Mouse (Mus musculus) heart, embryonic 15.5 days (tissue): ENCODE data around the gene Nuak2. TPM values are rescaled to one million over a fixed set of nuclear protein-coding genes. Genes with fewer than 3 reads are reported as not detected.
A peak's percentile ranks its signal among the peaks of the same experiment; 100 is the strongest.

Experiments
- ATAC-seq: fragments of 200-750 bp; cut with Nextera tagmentation; replicated peaks from 2 replicates; pipeline ENCODE4 v1.8.0; 2017; ENCODE audit warnings: low read depth, moderate TSS enrichment; ENCODE audit not compliant: insufficient number of reproducible peaks, insufficient read depth, low FRiP score
- H3K27ac ChIP-seq: fragments of 300-500 bp; sonication (generic); 2 replicates; pipeline ENCODE4 v1.5.1; 2015; ENCODE audit warnings: mild to moderate bottlenecking, inconsistent platforms
- H3K27me3 ChIP-seq: fragments of 300-500 bp; sonication (generic); 2 replicates; pipeline ENCODE4 v1.6.1; 2015; ENCODE audit warnings: inconsistent platforms
- H3K36me3 ChIP-seq: fragments of 300-500 bp; sonication (generic); 2 replicates; pipeline ENCODE4 v1.6.1; 2015; ENCODE audit warnings: mild to moderate bottlenecking, inconsistent platforms
- H3K4me1 ChIP-seq: fragments of 300-500 bp; sonication (generic); replicated peaks from 2 replicates; pipeline ENCODE4 v1.6.1; 2015; ENCODE audit warnings: inconsistent platforms
- H3K4me2 ChIP-seq: fragments of 300-500 bp; sonication (generic); 2 replicates; pipeline ENCODE4 v1.6.1; 2015; ENCODE audit warnings: inconsistent platforms, mild to moderate bottlenecking, moderate library complexity
- H3K4me3 ChIP-seq: fragments of 300-500 bp; sonication (generic); 2 replicates; pipeline ENCODE4 v1.5.1; 2015; ENCODE audit warnings: mild to moderate bottlenecking, inconsistent platforms
- H3K9ac ChIP-seq: fragments of 300-500 bp; sonication (generic); 2 replicates; pipeline ENCODE4 v1.6.1; 2015; ENCODE audit warnings: mild to moderate bottlenecking, inconsistent platforms
- H3K9me3 ChIP-seq: fragments of 300-500 bp; sonication (generic); replicated peaks from 2 replicates; pipeline ENCODE4 v1.6.1; 2016; ENCODE audit warnings: inconsistent platforms
- WGBS: fragments of 180-500 bp; shearing (Covaris S2); methylation state at CpG from one replicate; pipeline ENCODE4 v1.1.7; 2015; ENCODE audit warnings: mixed read lengths; 5-methylcytosine and 5-hydroxymethylcytosine counted together
- polyA plus RNA-seq: library from polyadenylated mRNA; unstranded; fragments of >200 nt; fragmentation: Nextera tagmentation; extraction: Ambion mirVana; gene quantifications from 2 replicates; pipeline ENCODE4 v1.2.1, GENCODE M21; 2015

Nuak2 gene
- polyA plus RNA-seq, 1 experiment from 2014 or later, result 3.0 TPM

DNA sequence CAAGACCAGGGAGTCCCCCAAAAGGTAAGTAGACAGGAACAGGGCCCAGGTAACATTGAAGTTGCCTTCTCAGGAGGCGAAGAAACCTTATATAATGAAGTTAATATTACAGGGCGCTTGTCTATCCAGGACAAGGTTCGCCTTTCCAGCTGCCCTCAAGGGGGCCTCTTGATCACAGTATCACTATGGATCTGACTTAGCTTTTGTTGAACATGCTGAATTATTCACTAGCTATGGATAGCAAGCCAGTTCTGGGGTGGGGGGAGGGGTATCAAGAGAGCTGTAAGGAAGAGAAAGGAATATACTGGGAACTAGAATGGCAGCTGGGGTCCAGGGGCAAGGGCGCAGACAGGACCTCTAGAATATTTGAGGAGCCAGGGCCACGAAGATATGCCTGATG, 56.4 kb downstream of the Nuak2 start:
- ATAC-seq, result no peak
- H3K9ac ChIP-seq, result no peak overlapping the region
- whole genome bisulfite sequencing, result 83% methylated on average over 5 of the region's 5 CpGs
- H3K4me1 ChIP-seq, result peaks cover 78% of the 10 kb centered on the region
- no peaks in the 10 kb centered on the region for H3K27me3 ChIP-seq
- no peak overlapping the region for H3K4me2 ChIP-seq
- H3K9me3 ChIP-seq, result no peaks in the 10 kb centered on the region
- no peak overlapping the region for H3K4me3 ChIP-seq
- H3K27ac ChIP-seq, result no peak overlapping the region
- no peaks in the 10 kb centered on the region for H3K36me3 ChIP-seq

DNA sequence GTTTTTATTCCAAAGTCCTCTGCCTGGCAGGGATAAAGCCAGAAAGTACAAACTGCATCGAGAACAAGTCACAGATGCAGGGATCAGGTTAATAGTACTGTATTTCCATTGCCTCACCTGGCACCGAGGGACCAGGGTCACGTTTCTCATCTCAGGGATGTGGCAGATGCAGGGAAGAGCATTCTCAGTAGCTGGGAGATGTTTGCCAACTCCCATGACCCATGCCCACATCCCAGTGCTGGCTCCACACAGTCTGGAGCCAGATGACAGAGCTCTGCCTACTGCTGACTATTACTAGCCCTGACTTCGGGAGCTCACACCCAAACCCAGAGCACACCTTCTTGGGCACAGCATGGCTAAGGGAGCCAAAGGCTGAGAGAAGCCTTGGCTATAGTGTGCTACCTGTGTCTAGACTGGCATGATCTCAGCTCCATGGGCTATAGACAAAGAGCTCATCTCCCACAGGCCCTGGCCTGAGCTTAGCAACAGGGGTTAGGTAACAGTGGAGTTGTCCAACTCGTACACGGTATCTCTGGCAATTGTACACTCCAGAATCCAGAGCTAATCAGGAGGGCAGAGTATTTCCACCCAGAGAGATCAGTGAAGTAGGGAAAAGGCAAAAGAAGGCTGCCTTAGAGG, 57.1 kb downstream of the Nuak2 start:
- Histone ChIP-seq H3K27me3 (no peaks in the 10 kb centered on the region), H3K9me3 (no peaks in the 10 kb centered on the region), H3K4me2 (no peak overlapping the region), H3K4me3 (no peak overlapping the region), H3K27ac (peak overlapping the region; percentile 71), H3K4me1 (peaks cover 76% of the 10 kb centered on the region), H3K9ac (no peak overlapping the region), H3K36me3 (no peaks in the 10 kb centered on the region)
- ATAC-seq, result no peak
- WGBS, result 68% methylated on average over 6 of the region's 6 CpGs

GRCm38 (mm10) chr1:132374140-132374872, 58.4 kb downstream of the Nuak2 start:
- H3K27me3 ChIP-seq, result no peaks in the 10 kb centered on the region
- no peaks in the 10 kb centered on the region for H3K9me3 ChIP-seq
- peak; percentile 36; the same call in 1 of the 2 replicates for ATAC-seq
- peak overlapping the region; percentile 2; the same call in 1 of the 2 replicates for H3K4me2 ChIP-seq
- no peak overlapping the region for H3K4me3 ChIP-seq
- H3K36me3 ChIP-seq, result no peaks in the 10 kb centered on the region; the same call in 1 of the 2 replicates
- 25% methylated on average over 5 of the region's 5 CpGs for WGBS
- peak overlapping the region; percentile 71 for H3K27ac ChIP-seq
- H3K9ac ChIP-seq, result no peak overlapping the region
- peaks cover 73% of the 10 kb centered on the region for H3K4me1 ChIP-seq

- H3K4me1 ChIP-seq, result peaks cover 73% of the 10 kb centered on the region
- no peak for ATAC-seq
- H3K4me2 ChIP-seq, result no peak overlapping the region
- no peak overlapping the region for H3K9ac ChIP-seq
- 61% methylated on average over 3 of the region's 3 CpGs for WGBS
- H3K4me3 ChIP-seq, result no peak overlapping the region
- H3K27ac ChIP-seq, result peak overlapping the region; percentile 71
- H3K27me3 ChIP-seq, result no peaks in the 10 kb centered on the region
- no peaks in the 10 kb centered on the region for H3K9me3 ChIP-seq
- no peaks in the 10 kb centered on the region; the same call in 1 of the 2 replicates for H3K36me3 ChIP-seq
Observed at GRCm38 (mm10) chr1:132374873-132375244, 58.9 kb downstream of the Nuak2 start.

- Histone ChIP-seq H3K27me3 (no peaks in the 10 kb centered on the region), H3K36me3 (peaks cover 3% of the 10 kb centered on the region; the same call in 1 of the 2 replicates), H3K4me1 (peaks cover 72% of the 10 kb centered on the region), H3K4me3 (no peak overlapping the region), H3K9me3 (no peaks in the 10 kb centered on the region), H3K9ac (no peak overlapping the region), H3K27ac (peak overlapping the region; percentile 71), H3K4me2 (peak overlapping the region; percentile 19)
- peak; percentile 44 for ATAC-seq
- WGBS, result 23% methylated on average over 4 of the region's 4 CpGs
Observed at GRCm38 (mm10) chr1:132375256-132375655, 59.3 kb downstream of the Nuak2 start.

- Histone ChIP-seq H3K27me3 (no peaks in the 10 kb centered on the region), H3K9ac (no peak overlapping the region), H3K4me2 (no peak overlapping the region), H3K4me3 (no peak overlapping the region), H3K36me3 (peaks cover 9% of the 10 kb centered on the region; the same call in 1 of the 2 replicates), H3K27ac (peak overlapping the region; percentile 24; the same call in 1 of the 2 replicates), H3K9me3 (no peaks in the 10 kb centered on the region), H3K4me1 (peaks cover 61% of the 10 kb centered on the region)
- WGBS, result 63% methylated on average over 8 of the region's 8 CpGs
- no peak for ATAC-seq
Observed at GRCm38 (mm10) chr1:132376211-132377054, 60.5 kb downstream of the Nuak2 start.

DNA sequence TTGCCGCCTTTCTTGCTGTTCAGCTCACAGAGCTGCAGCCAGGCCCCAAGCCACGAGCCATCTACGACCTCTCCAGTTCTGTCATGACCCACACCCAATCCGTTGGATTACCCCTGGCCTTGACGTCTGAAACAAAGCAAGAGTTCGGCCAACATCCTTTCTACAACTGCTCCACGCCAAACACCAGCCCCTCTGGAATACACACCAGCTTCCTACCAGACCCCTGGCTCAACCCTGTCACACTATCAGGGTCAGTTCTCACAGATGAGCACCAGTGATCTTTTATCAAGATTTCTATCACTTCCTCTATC, 61.1 kb downstream of the Nuak2 start:
- H3K27me3 ChIP-seq, result no peaks in the 10 kb centered on the region
- H3K9ac ChIP-seq, result no peak overlapping the region
- peaks cover 9% of the 10 kb centered on the region; the same call in 1 of the 2 replicates for H3K36me3 ChIP-seq
- peak overlapping the region; percentile 24; the same call in 1 of the 2 replicates for H3K27ac ChIP-seq
- no peaks in the 10 kb centered on the region for H3K9me3 ChIP-seq
- H3K4me1 ChIP-seq, result peaks cover 55% of the 10 kb centered on the region
- no peak overlapping the region for H3K4me3 ChIP-seq
- H3K4me2 ChIP-seq, result no peak overlapping the region
- WGBS, result 45% methylated on average over 7 of the region's 7 CpGs
- no peak for ATAC-seq

DNA sequence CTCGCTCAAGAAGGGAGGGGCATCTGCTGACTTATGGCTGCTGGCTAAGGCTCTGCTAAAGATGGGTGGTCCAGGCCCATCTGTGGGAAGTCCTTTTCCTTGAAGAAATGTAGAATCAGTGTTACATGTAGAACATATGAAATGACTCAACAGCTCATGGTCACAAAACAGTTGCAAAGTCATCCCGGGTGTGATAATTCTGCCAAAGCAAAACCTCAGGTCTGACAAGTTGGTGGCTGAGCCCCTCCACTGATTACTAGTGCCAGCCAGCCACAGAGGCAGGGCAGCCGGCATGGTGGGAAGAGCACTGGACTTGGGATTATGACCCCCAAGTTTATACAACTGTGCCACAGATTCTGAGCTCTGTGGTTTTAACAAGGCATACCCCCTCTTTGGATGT, 61.9 kb downstream of the Nuak2 start:
- no peak overlapping the region for H3K4me2 ChIP-seq

GRCm38 (mm10) chr1:132380550-132381100, 64.7 kb downstream of the Nuak2 start:
- H3K4me1 ChIP-seq, result peaks cover 36% of the 10 kb centered on the region

More for the DNA sequence above, 61.9 kb downstream of the Nuak2 start:
- H3K9me3 ChIP-seq, result no peaks in the 10 kb centered on the region
- H3K9ac ChIP-seq, result no peak overlapping the region
- H3K27ac ChIP-seq, result no peak overlapping the region
- 70% methylated on average over 3 of the region's 3 CpGs for WGBS
- ATAC-seq, result no peak
- H3K27me3 ChIP-seq, result no peaks in the 10 kb centered on the region
- peaks cover 9% of the 10 kb centered on the region; the same call in 1 of the 2 replicates for H3K36me3 ChIP-seq
- H3K4me1 ChIP-seq, result peaks cover 48% of the 10 kb centered on the region
- H3K4me3 ChIP-seq, result no peak overlapping the region

GRCm38 (mm10) chr1:132381929-132382328, 66.0 kb downstream of the Nuak2 start:
- Histone ChIP-seq H3K9ac (no peak overlapping the region), H3K4me2 (no peak overlapping the region), H3K27me3 (no peaks in the 10 kb centered on the region), H3K4me3 (no peak overlapping the region), H3K9me3 (no peaks in the 10 kb centered on the region), H3K36me3 (peaks cover 9% of the 10 kb centered on the region; the same call in 1 of the 2 replicates), H3K4me1 (peaks cover 28% of the 10 kb centered on the region), H3K27ac (no peak overlapping the region)
- no peak for ATAC-seq
- 61% methylated on average over 10 of the region's 10 CpGs for WGBS

More at GRCm38 (mm10) chr1:132380550-132381100, 64.7 kb downstream of the Nuak2 start:
- Histone ChIP-seq H3K27me3 (no peaks in the 10 kb centered on the region), H3K27ac (no peak overlapping the region), H3K4me2 (no peak overlapping the region), H3K9me3 (no peaks in the 10 kb centered on the region), H3K4me3 (no peak overlapping the region), H3K36me3 (peaks cover 9% of the 10 kb centered on the region; the same call in 1 of the 2 replicates), H3K9ac (no peak overlapping the region)
- ATAC-seq, result no peak
- WGBS, result 83% methylated on average over 27 of the region's 27 CpGs
